Mouse (Mus musculus) intestine, embryonic 15.5 days (tissue): ENCODE measurements at regions not wholly inside any gene's neighbourhood (a gene's known extent, or its start where the extent isn't known, plus 50 kb on each side); places are given as distances from the start of the nearest gene placed in this dataset.
A peak's percentile ranks its signal among the peaks of the same experiment; 100 is the strongest.

ENCODE experiments used
- ATAC-seq: fragments of 200-750 bp; cut with Nextera tagmentation; 2 replicates; pipeline ENCODE4 v1.8.0; 2017; ENCODE audit warnings: moderate TSS enrichment, moderate library complexity
- H3K27ac ChIP-seq: fragments of 300-500 bp; sonication (generic); 2 replicates; pipeline ENCODE4 v1.5.1; 2015; ENCODE audit warnings: mild to moderate bottlenecking, inconsistent platforms
- H3K27me3 ChIP-seq: fragments of 300-500 bp; sonication (generic); replicated peaks from 2 replicates; pipeline ENCODE4 v1.6.1; 2015; ENCODE audit warnings: inconsistent platforms
- H3K36me3 ChIP-seq: fragments of 300-500 bp; sonication (generic); 2 replicates; pipeline ENCODE4 v1.6.1; 2015; ENCODE audit warnings: inconsistent platforms
- H3K4me1 ChIP-seq: fragments of 300-500 bp; sonication (generic); replicated peaks from 2 replicates; pipeline ENCODE4 v1.6.1; 2015; ENCODE audit warnings: inconsistent platforms
- H3K4me2 ChIP-seq: fragments of 300-500 bp; sonication (generic); replicated peaks from 2 replicates; pipeline ENCODE4 v1.6.1; 2015; ENCODE audit warnings: mild to moderate bottlenecking, inconsistent platforms
- H3K4me3 ChIP-seq: fragments of 300-500 bp; sonication (generic); replicated peaks from 2 replicates; pipeline ENCODE4 v1.5.1; 2015; ENCODE audit warnings: inconsistent platforms
- H3K9ac ChIP-seq: fragments of 300-500 bp; sonication (generic); 2 replicates; pipeline ENCODE4 v1.6.1; 2015; ENCODE audit warnings: inconsistent platforms
- H3K9me3 ChIP-seq: fragments of 300-500 bp; sonication (generic); 2 replicates; pipeline ENCODE4 v1.6.1; 2016; ENCODE audit warnings: inconsistent platforms
- WGBS: fragments of 180-500 bp; shearing (Covaris S2); methylation state at CpG from one replicate; pipeline ENCODE4 v1.1.7; 2015; 5-methylcytosine and 5-hydroxymethylcytosine counted together

- Histone ChIP-seq H3K9me3 (no peaks in the 10 kb centered on the region), H3K36me3 (no peaks in the 10 kb centered on the region), H3K9ac (no peak overlapping the region), H3K4me1 (no peaks in the 10 kb centered on the region), H3K4me2 (no peak overlapping the region), H3K27ac (no peak overlapping the region), H3K4me3 (no peak overlapping the region), H3K27me3 (no peaks in the 10 kb centered on the region)
- 67% methylated on average over 7 of the region's 7 CpGs for WGBS
- ATAC-seq: no peak
Measured at GRCm38 (mm10) chr10:17608220-17608619, 114.8 kb upstream of the Cited2 start.

DNA sequence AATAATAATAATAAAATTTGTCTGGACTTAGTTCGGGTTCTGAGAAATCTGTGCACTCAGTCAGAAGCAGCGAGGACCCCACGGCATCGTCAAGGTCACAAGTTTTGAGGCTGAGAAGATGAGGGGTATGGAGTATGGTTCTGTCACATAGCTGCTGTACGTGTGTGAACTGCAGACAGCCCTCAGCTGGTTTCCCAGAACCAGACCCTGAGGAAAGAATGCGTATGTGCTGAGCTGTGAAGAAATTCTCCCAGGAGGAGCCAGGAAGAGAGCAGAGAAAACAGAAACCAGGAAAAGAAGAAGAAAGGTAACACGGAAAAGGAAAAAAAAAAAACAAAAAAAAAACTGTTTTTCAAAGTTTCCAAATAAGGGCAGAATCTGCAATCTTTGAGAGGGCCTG, 112.4 kb upstream of the Cited2 start:
- no peak overlapping the region for H3K4me2 ChIP-seq
- WGBS: 52% methylated on average over 7 of the region's 7 CpGs
- no peak for ATAC-seq

GRCm38 (mm10) chr10:17613281-17613680, 109.7 kb upstream of the Cited2 start:
- no peaks in the 10 kb centered on the region for H3K4me1 ChIP-seq
- no peak overlapping the region for H3K4me2 ChIP-seq
- H3K4me3 ChIP-seq: no peak overlapping the region
- WGBS: 88% methylated on average over 3 of the region's 3 CpGs
- ATAC-seq: no peak
- H3K9ac ChIP-seq: no peak overlapping the region
- no peaks in the 10 kb centered on the region for H3K36me3 ChIP-seq
- H3K27me3 ChIP-seq: no peaks in the 10 kb centered on the region
- no peaks in the 10 kb centered on the region for H3K9me3 ChIP-seq
- no peak overlapping the region for H3K27ac ChIP-seq

More for the DNA sequence above, 112.4 kb upstream of the Cited2 start:
- H3K36me3 ChIP-seq: no peaks in the 10 kb centered on the region
- H3K27ac ChIP-seq: no peak overlapping the region
- H3K4me3 ChIP-seq: no peak overlapping the region
- H3K9me3 ChIP-seq: no peaks in the 10 kb centered on the region
- H3K9ac ChIP-seq: no peak overlapping the region
- no peaks in the 10 kb centered on the region for H3K4me1 ChIP-seq
- H3K27me3 ChIP-seq: no peaks in the 10 kb centered on the region

GRCm38 (mm10) chr10:17618024-17618423, 105.0 kb upstream of the Cited2 start:
- Histone ChIP-seq H3K27me3 (no peaks in the 10 kb centered on the region), H3K4me3 (no peak overlapping the region), H3K9me3 (no peaks in the 10 kb centered on the region), H3K4me1 (no peaks in the 10 kb centered on the region), H3K9ac (no peak overlapping the region), H3K27ac (no peak overlapping the region), H3K4me2 (no peak overlapping the region), H3K36me3 (no peaks in the 10 kb centered on the region)
- WGBS: 93% methylated on average over 1 of the region's 1 CpGs
- ATAC-seq: no peak

DNA sequence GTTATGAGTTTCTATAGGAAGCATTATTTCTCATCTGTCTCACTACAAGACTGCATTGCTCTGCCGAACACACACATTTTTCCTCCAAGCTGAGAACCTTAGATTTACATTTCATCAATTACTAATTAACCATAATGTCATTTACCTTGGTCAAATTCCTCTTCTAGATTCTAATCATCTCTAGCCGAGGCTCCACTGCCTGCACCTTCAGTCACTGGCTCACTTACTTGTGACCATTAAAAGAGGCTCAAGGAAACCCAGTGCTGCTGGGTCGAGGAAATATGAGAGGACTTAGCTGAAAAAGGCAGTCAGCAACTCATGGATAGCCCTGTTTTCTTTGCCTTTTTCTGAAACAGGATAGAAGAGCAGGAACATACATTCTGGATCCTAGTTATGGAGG, 103.4 kb upstream of the Cited2 start:
- Histone ChIP-seq H3K9me3 (no peaks in the 10 kb centered on the region), H3K27me3 (no peaks in the 10 kb centered on the region), H3K27ac (no peak overlapping the region), H3K4me2 (no peak overlapping the region), H3K4me3 (no peak overlapping the region), H3K4me1 (no peaks in the 10 kb centered on the region), H3K36me3 (no peaks in the 10 kb centered on the region), H3K9ac (no peak overlapping the region)
- WGBS: 51% methylated on average over 3 of the region's 3 CpGs
- ATAC-seq: peak; percentile 72

- H3K9me3 ChIP-seq: no peaks in the 10 kb centered on the region
- WGBS: 52% methylated on average over 5 of the region's 5 CpGs
- ATAC-seq: peak; percentile 75
Measured at GRCm38 (mm10) chr10:17621703-17622385, 101.2 kb upstream of the Cited2 start.

DNA sequence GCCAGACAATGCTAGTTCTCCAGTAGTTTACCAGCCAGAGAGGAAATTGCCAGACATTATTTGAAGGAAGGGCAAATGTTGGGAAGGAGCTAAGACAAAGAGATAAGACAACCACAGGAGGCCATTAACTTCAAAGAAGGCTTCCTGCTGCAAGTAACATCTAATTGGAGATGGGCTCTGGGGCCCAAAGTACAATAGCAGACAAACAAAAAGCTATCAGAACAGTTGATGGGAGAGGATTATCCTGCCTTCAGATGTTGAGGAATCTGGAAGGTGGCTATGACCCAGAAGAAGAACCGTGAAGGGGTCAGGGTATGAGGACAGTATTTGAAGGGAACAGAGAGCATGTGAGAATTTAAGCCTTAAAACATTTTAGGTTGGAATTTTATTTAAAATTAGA, 100.2 kb upstream of the Cited2 start:
- WGBS: 69% methylated on average over 1 of the region's 1 CpGs

More at GRCm38 (mm10) chr10:17621703-17622385, 101.2 kb upstream of the Cited2 start:
- H3K27ac ChIP-seq: no peak overlapping the region
- no peak overlapping the region for H3K9ac ChIP-seq
- H3K4me1 ChIP-seq: no peaks in the 10 kb centered on the region
- H3K4me2 ChIP-seq: no peak overlapping the region
- H3K27me3 ChIP-seq: no peaks in the 10 kb centered on the region
- H3K4me3 ChIP-seq: no peak overlapping the region
- H3K36me3 ChIP-seq: no peaks in the 10 kb centered on the region

DNA sequence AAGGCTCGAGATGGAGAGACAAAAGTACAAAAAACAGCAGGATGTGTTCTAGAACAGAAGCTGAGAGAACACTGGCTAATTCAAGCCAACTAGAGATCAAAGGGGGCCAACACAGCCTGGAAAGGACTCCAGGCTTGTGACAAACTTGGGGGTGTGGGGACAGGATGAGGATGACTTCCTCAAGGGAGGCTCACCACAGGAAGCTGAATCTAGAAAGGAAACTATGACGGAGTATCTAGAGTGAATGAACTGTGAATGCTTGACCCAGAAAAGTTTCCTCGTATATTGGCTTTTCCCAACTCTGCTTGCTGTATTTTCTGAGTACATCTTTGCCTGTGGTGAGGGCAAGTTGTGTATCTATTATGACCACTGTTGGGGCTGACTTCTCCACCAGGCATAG, 93.3 kb upstream of the Cited2 start:
- Histone ChIP-seq H3K4me1 (0 out of 2 replicates have a peak, but pooled peaks cover 5% of the 10 kb centered on the region), H3K4me2 (no peak overlapping the region), H3K4me3 (no peak overlapping the region), H3K36me3 (no peaks in the 10 kb centered on the region), H3K9ac (no peak overlapping the region), H3K27me3 (no peaks in the 10 kb centered on the region), H3K9me3 (no peaks in the 10 kb centered on the region), H3K27ac (no peak overlapping the region)
- ATAC-seq: no peak
- 74% methylated on average over 3 of the region's 3 CpGs for WGBS

More for the DNA sequence above, 100.2 kb upstream of the Cited2 start:
- ATAC-seq: no peak
- Histone ChIP-seq H3K9me3 (no peaks in the 10 kb centered on the region), H3K4me3 (no peak overlapping the region), H3K4me2 (no peak overlapping the region), H3K9ac (no peak overlapping the region), H3K4me1 (no peaks in the 10 kb centered on the region), H3K36me3 (no peaks in the 10 kb centered on the region), H3K27me3 (no peaks in the 10 kb centered on the region), H3K27ac (no peak overlapping the region)

DNA sequence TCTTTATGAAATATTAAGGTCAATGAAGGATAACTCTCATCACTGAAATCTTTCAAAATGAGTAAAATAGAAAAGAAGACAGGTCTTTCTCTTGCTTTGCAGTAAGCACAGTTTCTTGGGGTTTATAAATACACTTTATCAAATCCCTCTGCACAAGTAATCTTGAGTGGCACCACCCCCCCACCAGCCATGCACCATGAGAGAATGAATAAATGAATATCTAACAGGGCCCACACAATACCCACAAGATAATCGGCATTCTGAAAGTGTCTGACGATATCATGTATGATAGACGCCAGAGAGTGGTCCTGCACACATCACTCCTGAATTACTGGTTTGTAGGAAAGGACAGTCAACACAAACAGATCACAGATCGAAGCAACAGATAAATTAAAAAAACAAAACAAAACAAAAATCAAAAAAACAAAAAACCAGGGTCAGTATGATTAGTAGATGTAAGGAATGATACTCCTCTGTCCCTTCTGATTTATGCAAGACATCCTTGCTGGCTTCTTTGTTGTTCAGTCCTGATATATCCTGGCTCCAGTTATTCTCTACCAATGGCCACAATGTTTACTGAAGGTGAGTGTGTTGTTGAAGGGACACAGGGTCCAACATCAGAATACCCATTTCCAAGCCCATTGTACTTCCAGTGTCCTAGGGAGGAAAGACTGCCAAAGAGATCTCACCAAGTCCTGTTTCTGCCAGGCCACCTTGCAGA, 92.0 kb upstream of the Cited2 start:
- no peak overlapping the region for H3K4me3 ChIP-seq
- H3K9ac ChIP-seq: no peak overlapping the region
- H3K4me1 ChIP-seq: 0 out of 2 replicates have a peak, but pooled peaks cover 5% of the 10 kb centered on the region
- no peak for ATAC-seq
- WGBS: 91% methylated on average over 4 of the region's 4 CpGs
- no peak overlapping the region for H3K27ac ChIP-seq
- H3K9me3 ChIP-seq: no peaks in the 10 kb centered on the region
- H3K27me3 ChIP-seq: no peaks in the 10 kb centered on the region
- no peaks in the 10 kb centered on the region for H3K36me3 ChIP-seq
- H3K4me2 ChIP-seq: no peak overlapping the region

GRCm38 (mm10) chr10:17631817-17632216, 91.2 kb upstream of the Cited2 start:
- Histone ChIP-seq H3K4me1 (0 out of 2 replicates have a peak, but pooled peaks cover 5% of the 10 kb centered on the region), H3K4me2 (no peak overlapping the region), H3K36me3 (no peaks in the 10 kb centered on the region), H3K4me3 (no peak overlapping the region), H3K9ac (no peak overlapping the region), H3K27me3 (no peaks in the 10 kb centered on the region), H3K27ac (no peak overlapping the region), H3K9me3 (no peaks in the 10 kb centered on the region)
- WGBS: 29% methylated on average over 5 of the region's 5 CpGs
- ATAC-seq: peak; percentile 53

GRCm38 (mm10) chr10:17632959-17633674, 89.9 kb upstream of the Cited2 start:
- 70% methylated on average over 12 of the region's 12 CpGs for WGBS
- Histone ChIP-seq H3K9me3 (no peaks in the 10 kb centered on the region), H3K4me3 (no peak overlapping the region), H3K4me1 (0 out of 2 replicates have a peak, but pooled peaks cover 5% of the 10 kb centered on the region), H3K27ac (no peak overlapping the region), H3K9ac (no peak overlapping the region), H3K36me3 (no peaks in the 10 kb centered on the region), H3K4me2 (no peak overlapping the region), H3K27me3 (no peaks in the 10 kb centered on the region)
- no peak for ATAC-seq

- ATAC-seq: peak; percentile 64
Measured at GRCm38 (mm10) chr10:17645363-17645762, 77.7 kb upstream of the Cited2 start.

More at GRCm38 (mm10) chr10:17645363-17645762, 77.7 kb upstream of the Cited2 start:
- Histone ChIP-seq H3K4me2 (no peak overlapping the region), H3K9ac (no peak overlapping the region), H3K9me3 (no peaks in the 10 kb centered on the region), H3K4me1 (no peaks in the 10 kb centered on the region), H3K27me3 (no peaks in the 10 kb centered on the region), H3K4me3 (no peak overlapping the region), H3K27ac (0 out of 2 replicates have a peak overlapping the region, but pooled peaks have one; percentile 36), H3K36me3 (no peaks in the 10 kb centered on the region)
- WGBS: 78% methylated on average over 5 of the region's 5 CpGs
